Mouse (Mus musculus) adrenal gland, adult (tissue): ENCODE results near the gene Cilp2.

Experiments
- DNase-seq, 2 experiments: peaks; one replicate each; pipeline ENCODE4 v3.0.0; 2022 to 2023; ENCODE audit warnings: low spot score in 1 of 2; ENCODE audit not compliant: inconsistent age in 2 of 2

Cilp2 gene

DNA sequence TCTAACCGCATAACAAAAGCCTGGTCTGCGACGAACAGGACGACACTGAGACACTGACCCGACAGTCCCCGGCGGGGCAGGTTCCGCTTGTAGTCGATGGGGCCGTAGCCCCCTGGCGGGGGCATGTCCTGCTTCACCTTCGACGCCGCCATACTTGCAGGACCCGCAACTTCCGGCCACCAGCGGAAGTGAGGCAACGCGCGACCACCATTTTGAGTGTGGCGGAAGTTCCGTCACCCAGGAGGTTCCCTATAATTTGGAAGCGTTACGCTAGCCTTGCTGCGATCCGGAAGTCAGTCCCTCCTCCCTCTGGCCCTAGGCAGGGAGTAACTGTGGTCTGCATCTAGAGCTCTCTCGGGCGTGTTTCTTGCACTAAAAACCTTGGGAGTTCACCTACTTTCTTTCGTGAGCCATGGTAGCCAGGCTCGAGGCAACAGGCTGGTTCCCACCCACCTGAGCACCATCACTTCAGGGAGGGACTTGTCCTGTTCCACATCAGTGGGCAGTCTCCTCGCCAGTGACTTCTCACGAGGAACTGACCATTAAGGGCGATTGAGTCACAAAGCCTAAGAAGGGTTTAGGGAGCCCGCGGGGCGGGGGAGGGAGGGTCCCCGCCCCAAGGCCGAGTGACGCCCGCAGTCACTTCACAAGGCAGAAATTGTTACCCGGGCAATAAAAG is 14.1 kb upstream of the Cilp2 start:
- DNase-seq = peak; percentile 97 to 99

DNA sequence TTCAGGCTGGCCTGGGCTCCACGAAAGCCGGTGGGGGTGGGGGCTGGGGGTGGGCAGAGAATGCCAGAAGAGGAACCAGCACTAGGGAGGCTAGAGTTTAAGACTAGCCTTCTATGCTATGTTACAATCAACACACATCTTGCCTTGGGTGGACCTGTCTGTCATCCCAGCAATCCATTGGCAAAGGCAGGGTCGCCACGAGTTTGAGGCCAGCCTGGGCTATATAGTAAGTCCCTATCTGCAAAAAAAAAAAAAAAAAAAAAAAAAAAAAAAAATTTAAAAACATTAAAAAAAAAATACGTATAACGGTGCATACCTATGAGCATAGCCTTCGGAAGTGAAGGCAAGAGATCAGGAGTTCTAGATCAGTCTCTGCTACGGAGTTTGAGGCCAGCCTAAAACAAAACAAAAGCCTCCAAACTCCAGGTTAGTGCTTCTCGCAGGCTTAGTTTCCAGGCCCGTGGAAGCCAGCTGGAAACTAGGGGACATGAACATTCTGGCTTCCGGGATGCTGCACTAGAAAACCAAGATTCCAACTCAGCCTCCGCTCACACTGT is 13.5 kb upstream of the Cilp2 start:
- DNase-seq = no peak

DNA sequence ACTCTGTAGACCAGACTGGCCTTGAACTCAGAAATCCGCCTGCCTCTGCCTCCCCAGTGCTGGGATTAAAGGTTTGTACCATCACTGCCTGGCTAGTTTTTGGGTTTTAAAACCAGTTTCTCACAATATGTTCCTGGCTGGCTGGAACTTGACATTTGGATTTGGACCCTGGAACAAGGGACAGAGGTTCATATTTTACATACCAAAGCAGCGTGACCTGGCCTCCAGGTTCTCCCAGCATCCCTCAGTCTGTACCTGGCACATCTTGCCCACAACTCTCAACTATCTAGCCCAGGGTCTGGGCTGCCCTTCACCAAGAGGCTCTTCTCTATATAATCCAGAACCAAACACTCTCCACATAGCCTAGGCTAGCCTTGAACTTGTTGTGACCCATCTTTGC is 12.4 kb upstream of the Cilp2 start:
- no peak for DNase-seq

DNA sequence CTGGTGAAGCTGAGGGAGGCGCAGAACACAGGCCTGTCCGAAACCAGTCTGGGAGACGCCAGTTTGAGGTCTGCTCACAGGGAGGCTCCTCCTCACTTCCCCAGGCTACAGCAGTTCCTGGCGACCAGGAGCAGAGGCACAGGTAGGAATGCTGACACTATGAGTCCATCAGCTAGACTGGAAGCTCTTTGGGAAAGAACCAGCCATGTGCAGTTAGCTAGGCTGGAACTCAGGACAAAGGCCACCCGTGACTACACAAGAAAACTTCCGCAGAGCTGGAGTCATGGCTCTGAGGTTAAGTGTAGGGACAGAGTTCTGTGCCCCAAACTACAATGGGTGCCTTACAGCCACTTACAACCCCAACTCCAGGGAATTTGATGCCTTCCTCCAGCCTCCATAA is 10.4 kb upstream of the Cilp2 start:
- no peak for DNase-seq

- no peak for DNase-seq
Measured at GRCm38 (mm10) chr8:69895772-69896451, 8.4 kb upstream of the Cilp2 start.

- no peak for DNase-seq
Measured at GRCm38 (mm10) chr8:69894836-69895332, 7.4 kb upstream of the Cilp2 start.

DNA sequence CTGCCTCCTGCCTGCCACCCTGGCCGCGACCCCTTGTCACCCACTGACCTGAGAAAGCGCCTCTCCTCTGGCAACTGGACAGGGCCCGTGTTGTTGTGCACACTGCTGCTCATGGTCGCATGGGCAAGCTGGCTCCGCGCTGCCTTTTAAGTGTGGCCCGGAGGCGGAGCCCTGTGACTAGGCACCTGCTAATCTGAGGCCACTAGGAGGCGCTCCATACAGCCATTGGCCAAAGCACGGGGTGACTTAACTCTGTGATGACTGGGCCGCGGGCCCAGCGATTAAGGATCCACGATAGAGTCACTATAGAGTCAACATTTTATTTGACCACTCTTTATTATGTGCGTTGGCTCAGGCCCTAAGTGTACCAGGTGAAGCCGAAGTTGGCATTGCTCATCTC is 6.4 kb upstream of the Cilp2 start:
- DNase-seq = peak in 1 of 2 experiments; percentile 71

GRCm38 (mm10) chr8:69890813-69891241 is 3.3 kb upstream of the Cilp2 start:
- peak in 1 of 2 experiments; percentile 72 for DNase-seq

GRCm38 (mm10) chr8:69888902-69889301 is 1.4 kb upstream of the Cilp2 start:
- DNase-seq = peak; percentile 24 to 65

- DNase-seq = peak; percentile 39 to 68
Measured at GRCm38 (mm10) chr8:69888244-69888866, 868 bp upstream of the Cilp2 start.

DNA sequence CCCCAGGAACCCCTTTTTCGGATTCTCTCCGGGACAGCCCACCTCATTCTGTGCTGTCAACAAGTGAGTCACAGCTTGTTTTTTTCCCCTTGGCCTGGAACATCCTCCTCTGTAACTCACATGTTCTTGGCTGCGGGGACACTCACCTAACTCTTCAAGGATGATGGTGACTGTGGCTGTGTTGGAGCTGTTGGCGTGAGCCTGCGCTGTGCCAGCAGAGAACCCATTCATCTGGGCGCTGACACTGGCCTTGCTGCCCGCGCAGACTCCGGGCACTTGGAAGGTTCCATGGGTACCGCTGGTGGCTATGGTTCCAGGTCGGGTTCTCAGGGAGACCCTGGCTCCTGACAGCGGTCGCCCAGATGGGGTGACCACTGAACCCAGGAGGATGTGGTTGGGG is 3.3 kb downstream of the Cilp2 start:
- peak; percentile 27 to 75 for DNase-seq

DNA sequence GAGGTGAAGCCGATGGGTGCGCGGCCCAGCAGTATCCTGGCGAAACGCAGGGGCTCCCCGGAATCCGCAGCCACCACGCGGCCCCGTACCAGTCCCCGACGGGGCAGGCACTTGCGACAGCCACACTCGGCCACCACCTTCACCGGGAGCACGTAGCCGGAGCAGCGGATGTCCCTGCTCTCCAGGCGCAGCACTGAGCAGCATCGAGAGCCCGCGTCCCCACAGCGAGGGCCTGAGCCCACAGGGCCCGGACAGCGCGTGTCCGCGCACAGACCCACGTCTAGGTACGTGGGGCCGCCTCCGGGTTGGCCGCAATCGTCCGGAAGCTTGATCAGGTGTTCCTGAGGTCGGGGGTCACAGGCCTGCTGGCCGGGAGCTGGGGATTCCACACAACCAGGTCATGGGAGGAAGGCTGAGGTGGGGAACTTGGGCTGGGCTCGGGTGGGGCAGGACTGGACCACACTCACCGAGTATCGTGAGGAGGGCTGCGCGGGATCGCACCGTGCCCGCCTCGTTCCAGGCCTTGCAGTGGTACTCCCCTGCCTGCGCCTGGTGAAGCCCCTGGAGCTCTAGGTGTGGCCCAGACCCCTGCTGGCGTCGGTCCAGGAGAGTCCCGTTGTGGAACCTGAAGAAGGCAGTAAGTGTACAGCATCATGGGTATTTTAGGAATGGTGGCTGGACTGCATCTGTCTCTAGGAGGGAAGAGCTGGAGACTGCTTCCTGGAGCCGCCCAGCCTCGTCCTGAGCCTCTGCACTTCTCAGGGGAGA is 4.5 kb downstream of the Cilp2 start:
- DNase-seq = peak; percentile 6 to 33

DNA sequence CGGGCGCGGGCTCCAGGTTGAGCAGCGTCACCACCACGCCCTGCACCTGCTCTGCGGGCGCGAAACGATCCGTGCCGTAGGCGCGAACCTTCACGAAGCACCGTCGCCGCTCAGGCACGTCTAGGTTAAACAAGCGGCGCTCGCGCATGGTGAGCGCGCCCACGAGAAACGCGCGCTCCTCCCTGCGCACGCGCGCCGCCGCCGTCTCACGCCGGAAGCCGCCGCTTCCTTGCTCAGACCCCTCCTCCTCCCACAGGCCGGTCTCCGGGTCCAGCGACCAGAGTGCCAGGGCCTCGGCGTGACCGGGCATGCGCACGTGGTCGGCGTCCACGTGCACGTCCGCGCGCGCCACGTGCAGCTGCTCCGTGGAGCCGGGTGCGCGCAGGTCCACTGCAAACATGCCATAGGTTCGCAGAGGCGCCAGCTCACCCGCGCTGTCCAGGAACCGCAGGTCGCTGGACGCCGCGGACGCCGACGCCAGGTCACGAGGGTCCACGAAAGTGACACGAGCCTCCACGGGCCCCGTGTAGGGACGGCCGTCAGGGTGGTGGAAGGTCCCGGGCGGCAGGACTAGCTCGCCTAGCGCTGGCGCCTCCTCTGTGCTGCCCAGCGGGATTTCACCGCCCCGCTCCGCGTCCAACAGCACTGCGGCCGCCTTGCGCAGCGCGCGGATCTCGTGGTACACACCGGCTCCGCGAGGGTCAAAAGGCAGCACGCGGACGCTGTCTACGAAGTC is 5.3 kb downstream of the Cilp2 start:
- peak; percentile 34 to 53 for DNase-seq

DNA sequence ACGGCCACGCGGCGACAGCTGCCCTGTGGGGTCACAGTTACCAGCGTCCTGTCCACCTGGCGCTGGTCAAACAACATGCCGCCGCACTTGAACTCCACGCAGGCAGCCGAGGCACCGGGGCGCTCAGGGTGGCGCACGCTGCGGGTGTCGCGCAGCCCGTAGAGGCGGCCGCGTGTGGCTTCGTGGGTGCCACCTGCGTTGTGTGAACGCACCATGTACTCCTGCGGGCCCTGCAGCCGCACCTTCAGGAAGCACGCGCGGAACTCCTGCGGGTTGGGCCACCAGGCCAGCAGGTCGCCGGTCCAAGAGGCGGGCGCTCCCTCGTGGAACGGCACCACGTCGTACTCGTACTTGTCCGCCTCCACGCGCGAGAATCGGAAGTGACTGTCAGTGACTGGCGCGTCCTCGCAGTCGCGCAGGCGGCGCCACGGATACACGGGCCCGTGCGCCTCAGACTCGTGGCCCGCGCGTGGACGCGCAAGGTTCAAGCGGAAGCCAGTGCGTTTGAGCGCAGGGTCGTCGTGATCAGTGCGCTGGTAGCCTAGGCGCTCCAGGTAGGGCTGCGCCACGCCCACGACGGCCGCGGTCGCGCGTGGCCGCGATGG is 6.1 kb downstream of the Cilp2 start:
- DNase-seq = no peak

DNA sequence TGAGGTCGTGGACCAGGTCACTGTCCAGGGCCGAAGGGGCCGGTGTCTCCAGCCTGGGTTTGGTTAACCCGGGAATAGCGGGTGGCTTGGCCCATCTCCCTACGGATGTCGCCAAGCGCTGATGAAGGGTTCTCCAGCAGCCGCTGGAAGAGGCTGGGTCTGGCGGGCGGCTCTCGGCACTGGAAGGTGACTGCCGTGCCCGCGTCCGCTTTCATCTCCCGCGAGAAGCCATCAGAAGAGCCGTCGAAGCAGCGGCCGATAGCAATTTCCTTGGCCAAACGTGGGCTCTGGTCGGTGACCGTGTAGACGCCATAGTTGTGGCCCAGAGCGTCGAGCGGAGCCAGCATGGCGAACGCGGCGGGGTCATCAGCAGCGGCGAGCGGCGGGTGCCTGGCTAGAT is 6.6 kb downstream of the Cilp2 start:
- DNase-seq = no peak

- no peak for DNase-seq
Measured at GRCm38 (mm10) chr8:69879678-69880077, 7.8 kb downstream of the Cilp2 start.

- no peak for DNase-seq
Measured at GRCm38 (mm10) chr8:69877992-69878391, 9.5 kb downstream of the Cilp2 start.

DNA sequence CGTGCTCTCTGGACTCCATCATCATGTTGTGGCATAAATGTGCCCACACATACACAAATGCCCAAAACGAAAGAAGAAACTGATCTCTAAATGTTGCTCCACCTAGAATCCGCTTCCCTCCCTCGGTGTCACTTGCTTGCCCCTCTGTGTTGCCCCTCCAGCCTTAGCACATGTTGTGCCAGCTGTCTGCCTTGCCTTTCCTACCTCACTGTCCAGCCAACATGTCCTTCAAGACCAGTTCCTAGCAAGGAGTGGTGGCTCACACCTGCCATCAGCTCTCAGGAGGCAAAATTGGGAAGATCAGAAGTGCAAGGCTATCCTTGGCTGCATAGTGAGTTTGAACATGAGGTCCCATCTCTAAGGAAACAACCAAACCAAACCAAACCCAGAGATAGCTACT is 10.1 kb downstream of the Cilp2 start:
- no peak for DNase-seq

GRCm38 (mm10) chr8:69876967-69877366 is 10.5 kb downstream of the Cilp2 start:
- no peak for DNase-seq

DNA sequence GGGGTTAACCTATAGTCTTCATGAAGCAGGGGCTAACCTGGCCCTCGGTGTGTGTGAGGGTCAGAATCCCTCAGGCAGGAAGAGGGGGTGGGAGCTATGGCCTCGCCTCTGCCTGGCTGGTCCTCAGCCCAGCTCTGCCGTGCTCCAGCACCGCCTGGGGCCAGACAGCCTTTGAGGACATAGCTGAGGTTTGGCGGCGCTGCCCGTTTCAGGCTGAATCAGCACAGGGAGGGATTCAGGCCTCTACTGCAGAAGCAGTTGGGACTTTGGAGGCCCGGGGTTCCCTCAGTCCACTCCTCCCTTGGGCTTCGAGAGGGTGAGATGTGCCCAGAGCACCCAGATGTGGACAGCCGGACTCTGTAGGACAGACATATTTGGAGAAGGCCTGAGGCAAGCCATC is 11.4 kb downstream of the Cilp2 start:
- no peak for DNase-seq
